ENCODE assay signal across 20 mouse cellular contexts in the genomic region with DNA sequence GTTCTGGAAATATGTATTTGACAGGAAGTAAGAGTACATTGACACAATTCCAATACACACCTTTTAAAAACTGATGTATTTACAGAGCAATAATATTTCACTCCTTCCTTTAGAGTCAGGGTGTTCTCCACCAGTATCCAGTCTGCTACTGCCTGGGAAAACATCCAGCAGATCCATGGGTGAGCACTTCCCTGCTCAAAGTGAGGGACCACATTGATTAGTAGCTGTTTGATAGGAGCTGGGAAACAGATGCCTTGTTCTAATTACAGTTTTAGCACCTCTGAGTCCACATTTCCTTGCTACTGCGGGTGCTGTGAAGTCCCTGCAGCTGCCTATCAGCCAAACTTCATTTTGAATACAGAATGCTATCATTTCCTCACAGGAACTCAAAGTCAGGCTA.
"Had no signal": no experiment of that assay in that cellular context is flagged by ENCODE, and none has a peak within 500 bp of the region (broad histone marks: within the 10 kb centered on the region; RNA-seq: fewer than 3 reads in every experiment).

No protein-coding gene starts in this region.

- H3K27me3 ChIP-seq: limb, embryonic 12.5 days; limb, embryonic 15.5 days; liver, embryonic 12.5 days; liver, embryonic 15.5 days; lung, embryonic 15.5 days; megakaryocyte, embryonic 14.5 days; neural tube, embryonic 12.5 days; neural tube, embryonic 15.5 days had no signal

- H3K36me3 ChIP-seq: limb, embryonic 12.5 days; limb, embryonic 15.5 days; liver, embryonic 12.5 days; liver, embryonic 15.5 days; lung, embryonic 15.5 days; midbrain, embryonic 10.5 days; neural tube, embryonic 12.5 days; neural tube, embryonic 15.5 days had no signal

- ATAC-seq: liver, embryonic 12.5 days had no signal

- DNase-seq: kidney, adult 2 months; kidney, postnatal 25 days; left cerebral cortex, postnatal 4 days; lung, adult 18-20 months; lung, postnatal 10 days; lung, postnatal 36 days; midbrain, embryonic 14.5 days; thymus, adult 2 months; thymus, postnatal 14 days had no signal

- H3K9ac ChIP-seq: limb, embryonic 12.5 days; limb, embryonic 15.5 days; liver, embryonic 12.5 days; liver, embryonic 15.5 days; lung, embryonic 15.5 days; neural tube, embryonic 12.5 days; neural tube, embryonic 15.5 days had no signal

- H3K27ac ChIP-seq: kidney, postnatal 0 days; layer of hippocampus, adult 2 months; limb, embryonic 12.5 days; limb, embryonic 15.5 days; liver, embryonic 12.5 days; liver, embryonic 15.5 days; lung, embryonic 15.5 days; midbrain, embryonic 10.5 days; neural tube, embryonic 12.5 days; neural tube, embryonic 15.5 days had no signal

- H3K9me3 ChIP-seq: limb, embryonic 12.5 days; limb, embryonic 15.5 days; liver, embryonic 12.5 days; liver, embryonic 15.5 days; lung, embryonic 15.5 days; megakaryocyte, embryonic 14.5 days; midbrain, embryonic 10.5 days; neural tube, embryonic 12.5 days; neural tube, embryonic 15.5 days had no signal

- H3K4me2 ChIP-seq: limb, embryonic 12.5 days; limb, embryonic 15.5 days; liver, embryonic 12.5 days; liver, embryonic 15.5 days; lung, embryonic 15.5 days; neural tube, embryonic 12.5 days; neural tube, embryonic 15.5 days had no signal

- H3K4me3 ChIP-seq: layer of hippocampus, adult 2 months; limb, embryonic 12.5 days; limb, embryonic 15.5 days; liver, embryonic 12.5 days; liver, embryonic 15.5 days; lung, embryonic 15.5 days; megakaryocyte, embryonic 14.5 days; midbrain, embryonic 10.5 days; neural tube, embryonic 12.5 days; neural tube, embryonic 15.5 days had no signal

- H3K4me1 ChIP-seq: limb, embryonic 12.5 days; limb, embryonic 15.5 days; liver, embryonic 12.5 days; liver, embryonic 15.5 days; lung, embryonic 15.5 days; megakaryocyte, embryonic 14.5 days; midbrain, embryonic 10.5 days; neural tube, embryonic 12.5 days; neural tube, embryonic 15.5 days had no signal
